Mouse (Mus musculus) cortical plate, adult 2 months (tissue): ENCODE measurements around the gene Frmd4b.

Source experiments
- CTCF ChIP-seq: fragments of 200-500 bp; IDR thresholded peaks from 2 replicates; pipeline ENCODE4 v1.5.1; 2011; ENCODE audit warnings: mild to moderate bottlenecking, control low read depth, low read length; ENCODE audit not compliant: insufficient read depth; ENCODE audit errors: extremely low read depth
- POLR2A ChIP-seq: fragments of 200-500 bp; IDR thresholded peaks from 2 replicates; pipeline ENCODE4 v1.6.1; 2011; ENCODE audit warnings: mild to moderate bottlenecking, low read length, control low read depth; ENCODE audit not compliant: insufficient read depth; ENCODE audit errors: extremely low read depth

GRCm38 (mm10) chr6:97240092-97240491 lies 377.2 kb downstream of the Frmd4b start:
- TF ChIP-seq CTCF (no peak), POLR2A (no peak)
